Mouse (Mus musculus) right cerebral cortex, postnatal 36 days (tissue): ENCODE data around the gene Dclk3.
A peak's percentile ranks its signal among the peaks of the same experiment; 100 is the strongest.

ENCODE experiments used
- DNase-seq, 2 experiments: peaks; one replicate each; pipeline ENCODE4 v3.0.0; 2022; ENCODE audit warnings: low spot score in 2 of 2, mixed read lengths in 1 of 2

Gene Dclk3

DNA sequence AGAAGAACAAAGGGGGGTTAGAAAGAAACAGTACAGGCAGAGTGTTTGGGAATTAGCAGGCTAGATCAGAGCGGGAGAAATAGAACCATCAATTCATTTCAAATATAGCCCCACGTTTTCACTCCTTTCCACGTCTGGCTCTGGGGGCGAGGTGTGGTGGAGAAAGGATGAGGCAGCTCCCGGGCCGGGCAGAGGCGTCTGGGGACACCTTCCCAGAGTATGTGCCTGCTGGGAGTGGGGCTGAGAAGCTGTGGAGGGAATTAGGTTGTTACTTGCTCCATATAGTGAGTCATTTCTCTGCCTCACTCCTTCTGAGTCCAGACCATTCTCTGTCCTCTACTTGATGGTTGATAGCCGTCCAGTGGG lies 938 bp downstream of the Dclk3 start:
- DNase-seq, result peak; percentile 59 to 80

DNA sequence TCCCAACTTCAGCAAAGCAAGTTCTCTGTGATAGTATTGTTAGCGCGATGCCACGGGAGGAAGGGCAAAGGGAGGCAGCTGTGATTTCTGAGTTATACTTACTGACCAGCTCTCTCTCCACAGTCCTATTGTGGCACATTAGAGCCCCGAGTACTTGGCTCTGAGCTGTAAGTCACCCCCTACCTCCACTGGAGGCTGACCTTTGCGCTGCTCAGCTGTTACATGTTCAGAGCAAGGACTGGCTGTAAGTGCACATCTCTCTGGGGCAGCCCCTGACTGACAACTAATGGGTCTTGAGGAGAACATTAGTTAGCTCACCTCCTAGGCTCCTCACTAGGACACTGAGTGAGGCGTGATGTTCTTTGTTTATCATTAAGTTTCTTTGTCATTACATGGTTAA lies 1.6 kb downstream of the Dclk3 start:
- DNase-seq, result no peak

DNA sequence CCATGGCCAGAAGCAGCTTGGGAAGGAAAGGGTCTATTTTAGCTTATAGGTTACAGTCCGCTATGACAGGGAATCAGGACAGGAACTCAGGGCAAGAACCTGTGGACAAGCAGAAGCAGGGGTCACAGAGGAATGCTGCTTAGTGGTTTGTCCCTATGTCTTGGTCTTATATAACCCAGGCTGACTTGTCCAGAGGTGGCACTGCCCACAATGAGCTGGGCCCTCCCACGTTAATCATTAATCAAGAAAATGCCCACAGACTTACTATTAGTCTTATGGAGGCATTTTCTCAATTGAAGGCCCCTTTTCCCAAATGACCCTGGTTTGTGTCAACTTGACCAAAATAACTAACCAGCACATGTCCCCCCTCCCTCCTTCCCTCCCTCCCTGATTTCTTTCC lies 2.3 kb downstream of the Dclk3 start:
- DNase-seq, result no peak

DNA sequence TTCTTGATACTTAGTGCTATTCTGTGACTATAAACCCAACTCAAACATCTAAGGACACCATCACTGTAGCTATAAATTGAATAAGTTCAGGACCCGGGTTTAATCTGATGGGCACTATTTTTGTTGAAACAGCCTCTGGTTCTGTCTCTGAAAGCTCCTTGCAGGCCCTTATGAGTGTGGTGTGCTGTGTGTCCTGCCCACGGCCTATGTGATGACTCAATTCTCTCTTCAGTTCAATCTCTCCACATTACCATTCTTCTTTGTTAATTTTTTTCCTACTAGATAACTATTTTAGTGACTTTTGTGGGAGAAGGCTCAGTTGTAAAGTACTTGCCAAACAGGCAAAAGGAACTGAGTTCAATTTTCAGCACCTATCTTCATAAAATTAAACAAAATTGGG lies 7.3 kb downstream of the Dclk3 start:
- DNase-seq, result no peak

DNA sequence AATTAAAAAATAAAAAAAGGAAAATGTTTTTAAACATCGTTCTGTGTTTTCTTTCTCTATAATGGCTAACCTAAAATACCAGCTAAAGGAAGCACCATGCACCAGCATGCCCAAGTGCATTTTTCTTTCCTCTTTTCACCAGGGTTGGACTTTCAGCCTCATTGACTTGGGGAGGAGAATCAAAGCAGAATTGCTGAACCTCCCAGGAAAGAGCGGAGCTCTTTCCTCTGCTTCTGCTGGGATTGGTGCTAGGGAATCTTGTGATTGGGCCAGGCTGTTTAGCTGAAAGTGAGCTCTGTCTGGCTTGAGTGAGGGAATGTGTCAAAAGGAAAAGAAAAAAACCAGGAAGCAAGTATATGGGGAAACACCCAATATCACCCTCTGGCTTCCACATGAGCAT lies 10.1 kb downstream of the Dclk3 start:
- no peak for DNase-seq

DNA sequence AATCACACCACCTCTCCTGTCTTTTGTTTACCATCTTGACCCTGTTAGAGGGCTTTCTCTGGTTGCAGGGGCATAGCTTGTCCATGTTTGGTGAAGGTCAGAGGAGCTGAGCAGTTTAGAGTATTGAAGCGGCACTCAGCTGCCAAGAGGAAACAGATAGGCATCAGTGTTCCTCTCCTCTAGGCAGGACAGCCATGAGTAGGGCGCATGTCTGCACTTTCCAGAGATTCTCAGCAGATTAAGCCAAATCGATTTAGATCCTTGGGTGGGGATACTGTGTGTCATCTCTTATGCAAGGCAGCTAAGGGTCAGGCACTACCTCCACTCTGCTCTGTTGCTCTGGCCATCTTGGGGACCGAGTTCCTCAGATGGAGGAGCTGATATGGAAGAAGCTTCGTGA lies 11.0 kb downstream of the Dclk3 start:
- no peak for DNase-seq

DNA sequence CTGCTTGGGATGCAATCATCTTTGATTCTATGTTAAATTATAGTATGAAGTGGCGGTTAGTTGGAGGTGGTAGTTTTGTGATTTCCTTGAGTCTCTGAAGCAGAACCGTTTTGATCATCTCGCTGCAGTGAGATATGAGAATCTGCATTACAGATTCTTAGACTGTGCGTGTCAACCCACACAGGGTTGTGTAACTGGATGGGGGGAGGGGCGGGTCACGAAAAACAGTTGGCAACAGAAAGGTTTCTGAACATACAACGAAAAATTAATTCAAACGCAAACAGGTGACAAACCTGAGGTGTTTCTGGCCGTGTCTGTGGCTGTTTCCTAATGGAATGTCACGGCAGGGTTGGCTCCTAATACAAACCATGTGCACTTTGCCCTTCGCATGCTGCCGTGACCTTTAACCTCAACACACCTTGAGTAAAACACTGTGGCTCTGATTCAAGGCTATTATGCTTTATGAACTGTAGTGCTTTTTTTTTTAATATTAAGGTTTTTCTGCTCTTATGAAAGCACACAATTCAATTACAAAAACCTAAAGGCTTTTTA lies 12.0 kb downstream of the Dclk3 start:
- no peak for DNase-seq

DNA sequence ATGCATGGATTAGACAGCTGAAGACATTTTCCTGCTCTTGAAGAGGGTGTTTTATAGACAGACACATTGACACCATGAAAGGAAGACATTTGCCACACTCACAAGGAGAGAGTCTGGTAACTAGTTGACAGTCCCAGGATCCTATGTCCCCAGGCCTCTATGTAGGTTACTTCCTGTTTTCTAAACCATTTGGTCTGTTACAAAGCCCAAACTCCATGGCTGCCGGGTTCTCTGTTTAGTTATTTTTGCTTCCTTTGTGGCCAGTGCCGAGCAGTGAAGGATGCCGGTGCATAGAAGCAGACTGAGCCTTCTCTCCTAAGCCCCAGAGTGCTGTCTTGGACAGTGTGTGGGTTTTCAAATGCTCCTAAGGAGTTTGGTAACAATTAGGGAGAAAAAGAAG lies 15.0 kb downstream of the Dclk3 start:
- DNase-seq, result no peak

DNA sequence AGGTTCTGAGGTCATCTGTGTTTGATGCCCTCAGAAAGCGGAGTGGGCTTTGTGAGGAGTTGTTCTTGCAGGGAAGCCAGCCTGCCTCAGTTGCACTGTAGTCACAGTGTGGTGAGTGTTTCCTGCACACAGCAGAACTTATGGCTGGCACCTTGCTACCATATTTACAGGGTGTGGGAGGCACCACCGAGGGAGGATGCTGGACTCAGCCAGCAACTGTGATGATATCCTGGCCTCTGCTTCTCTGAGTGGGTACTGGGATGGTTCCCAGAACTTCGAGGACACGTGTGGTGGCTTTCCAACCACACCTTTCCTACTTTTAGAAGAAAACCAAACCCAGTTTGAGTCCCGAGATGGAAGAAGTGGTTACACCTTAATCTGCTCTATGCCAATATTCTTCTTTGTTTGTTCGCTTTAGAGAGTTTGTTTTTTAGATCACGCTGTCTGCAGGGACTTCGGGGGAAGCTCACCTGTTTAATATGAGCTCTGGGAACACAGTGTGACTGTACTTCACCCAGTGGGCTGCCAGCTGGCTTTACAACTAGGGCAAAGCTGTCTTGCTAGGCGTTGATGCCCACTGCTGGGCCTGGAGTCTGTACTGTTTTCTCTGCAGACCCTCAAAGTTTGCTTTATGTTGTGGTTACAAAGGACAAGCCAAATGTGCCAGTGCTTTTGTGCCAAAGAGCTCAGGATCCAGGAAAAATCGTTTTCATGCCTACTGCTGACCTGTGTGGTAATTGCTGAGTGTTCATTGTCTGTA lies 18.5 kb downstream of the Dclk3 start:
- no peak for DNase-seq

DNA sequence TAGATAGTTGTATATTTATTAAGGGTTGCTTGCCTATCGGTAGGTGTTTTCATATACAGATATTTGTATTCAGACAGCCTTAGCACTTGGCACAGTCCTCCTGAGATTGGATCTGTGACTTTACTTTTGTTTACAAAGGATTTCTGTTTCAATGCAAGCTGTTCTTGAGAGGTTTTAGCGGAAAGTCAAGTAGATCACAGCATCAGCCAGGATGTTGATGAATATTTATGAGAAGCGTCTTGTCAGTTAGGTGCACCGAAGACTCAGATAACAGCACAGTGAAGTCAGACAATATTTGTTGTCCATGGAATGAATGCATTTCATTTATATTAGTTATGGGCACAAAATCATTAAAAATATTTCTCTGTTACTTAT lies 19.0 kb downstream of the Dclk3 start:
- DNase-seq, result no peak

DNA sequence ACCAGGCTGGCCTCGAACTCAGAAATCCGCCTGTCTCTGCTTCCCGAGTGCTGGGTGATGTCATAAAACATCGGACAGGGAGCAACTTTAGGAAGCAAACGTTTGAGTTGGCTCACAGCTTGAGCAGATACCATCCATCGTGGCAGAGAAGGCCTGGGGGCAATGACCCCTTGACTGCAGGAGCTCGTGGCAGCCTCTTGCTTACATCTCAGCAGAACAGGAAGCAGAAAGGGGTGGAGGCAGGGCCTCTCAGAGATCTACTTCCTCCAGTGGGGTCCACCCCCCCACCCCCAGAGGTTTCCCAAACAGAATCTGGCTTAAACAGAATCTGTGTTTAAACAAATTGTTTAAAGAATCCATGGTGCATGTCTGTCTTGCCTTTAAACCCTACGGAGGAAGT lies 20.6 kb downstream of the Dclk3 start:
- DNase-seq, result no peak

DNA sequence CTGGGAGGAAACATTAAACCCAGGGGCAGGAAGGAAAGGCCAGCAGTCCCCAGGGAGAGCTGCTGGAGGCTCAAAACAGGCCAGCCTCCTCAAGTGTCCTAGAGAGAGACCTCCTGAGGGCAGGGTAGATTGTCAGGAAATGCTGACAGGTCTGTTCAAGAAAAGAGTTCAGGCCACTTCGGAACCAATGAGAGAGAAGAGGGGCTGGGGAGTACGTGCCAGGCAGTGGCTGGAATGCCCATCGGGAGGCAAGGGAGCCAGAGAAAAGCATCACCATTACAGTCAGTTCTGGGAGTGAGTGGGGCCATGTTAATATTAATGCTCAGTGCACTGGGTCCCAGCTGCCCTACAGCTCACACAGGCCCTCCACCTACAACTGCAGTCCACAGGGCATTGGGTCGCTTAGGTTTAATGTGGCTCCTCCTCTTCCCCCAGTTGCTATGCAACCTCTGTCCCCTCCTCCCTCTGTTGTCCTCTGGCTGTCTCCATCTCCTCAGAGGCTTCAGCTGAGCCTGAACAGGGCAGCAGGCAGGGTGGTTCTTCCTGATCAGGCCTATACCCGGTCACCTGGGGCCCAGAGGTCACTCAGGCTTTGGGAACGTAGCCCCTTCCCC lies 21.4 kb downstream of the Dclk3 start:
- no peak for DNase-seq

DNA sequence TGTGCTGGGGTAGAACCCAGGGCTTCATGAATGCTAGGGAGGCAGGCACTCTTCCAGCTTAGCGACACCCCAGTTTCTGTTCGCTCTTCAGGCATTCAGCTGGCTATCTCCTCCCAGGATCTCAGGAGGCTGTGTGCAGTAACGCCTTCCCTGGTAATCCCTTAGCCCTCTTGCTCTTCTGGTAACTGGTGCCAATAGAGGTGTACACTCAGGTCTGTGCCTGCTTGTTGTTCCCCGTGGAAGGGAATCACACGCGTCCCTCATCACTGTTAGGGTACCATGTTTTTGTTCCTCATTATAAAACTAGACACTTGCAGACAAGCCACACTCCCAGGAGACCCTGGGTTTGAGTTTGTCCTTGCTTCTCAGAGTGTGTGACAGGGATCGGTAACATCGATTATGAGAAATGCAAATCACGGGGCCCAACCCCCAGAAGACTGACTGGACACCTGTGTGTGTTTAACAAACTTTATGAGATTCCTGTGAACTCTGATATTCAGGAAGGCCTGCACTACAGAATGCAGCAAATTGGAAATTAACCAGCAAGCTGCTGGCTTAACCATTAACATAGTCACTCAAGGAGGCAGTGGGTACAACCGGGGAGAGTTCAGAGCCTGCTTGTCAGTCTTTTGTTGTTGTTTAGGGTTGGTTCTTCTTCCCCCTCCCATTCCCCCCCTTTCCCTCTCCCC lies 22.7 kb downstream of the Dclk3 start:
- no peak for DNase-seq

DNA sequence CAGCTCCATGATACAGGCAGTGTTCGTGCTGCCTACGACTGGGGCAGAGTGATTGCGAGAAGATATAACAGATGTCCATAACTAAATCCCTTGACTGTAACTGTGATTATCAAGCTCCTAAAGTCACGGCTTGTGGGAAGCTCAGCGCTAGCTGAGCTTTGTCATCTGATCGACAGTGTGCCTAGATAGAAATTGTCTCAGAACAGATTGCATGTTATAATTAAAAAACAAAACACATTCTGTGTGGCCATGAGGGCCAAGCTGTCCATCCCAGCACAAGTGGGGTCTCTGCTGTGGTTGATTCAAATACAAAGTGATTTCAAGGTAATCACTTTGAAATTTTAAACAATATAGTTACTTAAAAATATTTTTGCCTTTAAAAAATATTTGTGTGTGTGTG lies 26.8 kb downstream of the Dclk3 start:
- DNase-seq, result no peak

DNA sequence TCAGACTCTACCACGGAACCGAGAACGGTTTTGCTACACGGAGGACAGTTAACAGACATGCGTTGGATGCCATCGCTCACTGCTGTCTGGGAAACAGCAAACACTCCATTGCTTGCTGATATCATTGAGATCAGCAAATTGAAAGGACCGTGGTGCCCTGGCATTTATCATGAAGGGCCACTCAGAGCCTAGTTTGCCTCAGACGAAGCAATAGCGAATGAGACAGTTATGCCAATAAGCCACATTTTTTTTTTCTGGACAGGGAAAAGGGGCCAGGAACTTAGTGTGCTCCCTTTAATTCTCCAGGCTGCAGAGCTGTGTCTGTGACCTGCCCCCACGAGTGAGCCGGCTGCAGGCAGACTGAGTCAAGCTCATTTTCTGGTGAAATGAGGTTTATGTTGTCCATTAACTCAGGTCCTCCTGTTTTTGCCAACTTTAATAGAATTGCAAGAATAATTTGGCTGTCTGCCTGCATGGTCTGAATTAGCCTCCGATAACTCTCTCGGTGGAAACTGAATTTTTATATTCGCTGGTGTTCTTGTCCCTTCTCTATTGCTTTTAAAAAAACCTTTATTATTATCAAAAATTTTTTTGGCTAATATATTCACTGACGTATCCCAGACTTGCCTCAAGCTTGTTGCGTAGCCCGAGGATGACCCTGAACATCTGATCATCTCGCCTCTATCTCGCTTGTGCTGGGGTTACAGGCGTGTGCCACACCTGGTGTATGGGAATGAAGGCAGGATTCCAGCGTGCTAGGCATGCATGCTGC lies 35.0 kb downstream of the Dclk3 start:
- DNase-seq, result no peak

DNA sequence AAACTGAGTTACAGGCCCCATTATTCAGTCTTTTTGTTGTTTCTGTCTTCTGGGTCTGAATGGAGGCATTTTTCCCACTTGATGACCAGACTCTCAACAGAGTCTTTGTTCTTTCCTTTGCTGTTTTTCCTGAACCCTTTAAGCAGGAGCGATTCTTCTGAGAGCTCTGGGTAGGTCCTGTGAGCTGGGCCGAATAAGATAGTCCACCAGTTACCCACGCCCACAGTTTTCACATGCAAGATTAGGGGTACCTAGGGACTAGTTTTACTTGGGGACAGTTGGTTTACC lies 35.5 kb downstream of the Dclk3 start:
- no peak for DNase-seq

DNA sequence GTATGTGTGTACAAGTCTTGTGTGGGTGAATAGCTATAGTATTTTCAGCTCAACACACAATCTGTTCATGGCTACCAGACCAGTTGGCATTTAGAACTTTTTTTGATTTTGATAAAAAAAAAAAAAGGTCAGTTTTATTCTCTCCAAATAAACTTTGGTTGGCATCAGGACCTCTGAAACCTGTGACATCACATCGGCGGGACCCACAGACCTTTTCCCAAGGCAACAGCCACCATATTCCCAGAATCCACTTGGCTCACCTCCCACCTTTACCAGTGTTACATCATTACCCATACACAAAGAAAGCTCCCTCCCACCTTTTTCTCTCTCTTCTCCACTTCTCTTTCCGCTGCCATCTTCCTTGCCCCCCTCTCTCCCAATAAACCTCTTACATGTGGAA lies 36.4 kb downstream of the Dclk3 start:
- no peak for DNase-seq

DNA sequence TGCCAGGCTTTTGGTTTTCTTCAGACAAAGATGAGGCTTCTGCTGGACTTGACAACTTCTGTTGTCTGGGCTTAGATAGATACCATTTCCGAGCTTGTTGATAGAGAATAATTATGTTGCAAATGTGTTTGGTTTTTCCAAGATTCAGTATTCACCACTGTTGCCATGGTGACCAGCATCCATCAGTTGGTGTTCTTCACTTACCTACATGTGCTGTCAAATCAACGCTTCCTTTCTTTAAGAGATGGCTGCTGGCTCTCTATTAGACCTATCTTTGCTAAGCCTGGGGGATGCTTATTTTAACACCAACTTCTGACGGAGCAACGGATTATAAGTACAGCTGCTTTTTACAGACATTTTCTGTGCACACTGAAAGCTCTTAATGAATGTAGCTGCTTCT lies 37.1 kb downstream of the Dclk3 start:
- DNase-seq, result no peak

DNA sequence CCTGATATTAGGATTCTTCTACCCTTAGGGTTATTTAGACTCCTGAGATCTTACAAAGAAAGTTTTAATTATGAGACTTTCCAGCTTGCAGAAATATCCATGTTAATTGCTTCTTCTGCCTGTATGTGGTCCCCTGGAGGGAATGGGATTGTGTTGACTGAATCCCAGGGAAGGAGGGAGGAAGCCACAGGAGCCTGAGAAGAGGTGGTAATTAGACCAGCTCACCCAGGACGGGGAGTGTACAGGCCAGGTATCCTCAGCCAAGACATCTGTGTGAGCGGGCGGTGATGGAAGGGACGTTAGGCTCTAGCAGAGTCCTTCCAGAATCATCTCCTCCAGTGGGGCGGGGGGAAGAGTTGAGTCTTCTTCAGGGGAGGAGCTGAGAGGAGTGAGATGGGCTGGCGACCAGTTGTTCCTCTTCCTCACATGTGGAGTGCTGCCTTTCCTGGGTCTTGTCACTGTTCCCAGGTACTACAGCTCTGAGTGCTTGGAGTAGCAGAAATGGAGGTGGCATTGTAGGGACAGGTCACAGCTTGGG lies 37.7 kb downstream of the Dclk3 start:
- DNase-seq, result no peak

DNA sequence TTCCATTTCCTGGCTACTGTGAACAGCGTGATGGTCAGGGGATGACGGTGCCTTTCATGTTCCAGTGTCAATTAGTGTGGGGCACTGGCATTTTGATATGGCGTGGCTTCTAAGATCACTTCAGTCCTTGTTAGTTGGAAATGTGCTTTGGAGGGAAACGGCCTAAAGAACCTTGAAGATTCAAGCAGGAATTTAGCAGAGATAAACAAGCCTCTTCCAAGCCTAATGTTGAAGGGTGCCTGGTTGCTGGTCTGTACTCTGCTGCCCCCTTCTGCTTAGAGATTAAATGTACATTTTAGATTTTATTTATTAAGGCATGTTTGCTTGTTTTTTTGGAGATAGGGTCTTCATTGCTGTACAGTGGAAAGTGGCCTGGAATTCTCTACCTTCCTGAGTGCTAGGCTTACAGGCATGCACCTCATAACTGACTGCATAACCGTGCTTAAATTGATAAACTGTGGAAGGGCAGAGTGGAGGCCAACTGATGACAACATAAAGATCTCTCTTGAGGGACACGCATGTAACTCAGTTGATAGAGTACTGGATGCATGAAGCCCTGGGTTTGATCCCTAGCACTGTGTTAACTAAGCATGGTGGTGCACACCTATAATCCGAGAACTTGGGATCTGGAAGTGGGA lies 40.1 kb downstream of the Dclk3 start:
- no peak for DNase-seq

DNA sequence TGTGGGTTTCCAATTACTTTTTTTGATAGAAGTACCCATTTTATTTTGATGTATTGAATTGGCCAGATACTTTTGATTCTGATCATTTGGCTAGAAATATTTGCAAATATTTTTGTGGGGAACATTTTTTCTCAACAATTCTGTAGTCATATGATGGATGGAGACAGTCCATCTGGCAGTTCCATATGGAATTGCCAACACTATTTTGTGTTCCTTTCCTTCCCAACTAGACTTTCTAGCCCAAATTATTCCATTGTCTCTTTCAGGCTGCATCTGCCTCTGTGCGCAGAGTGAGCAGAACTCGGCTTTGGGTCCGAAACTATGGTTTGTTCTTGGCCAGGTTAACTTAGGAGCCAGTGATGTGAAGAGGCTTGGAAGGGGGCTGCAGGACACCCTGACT lies 42.1 kb downstream of the Dclk3 start:
- no peak for DNase-seq
